Mouse (Mus musculus): Measurements from ENCODE around the gene Nrm. TPM values are rescaled to one million over a fixed set of nuclear protein-coding genes. Genes with fewer than 3 reads are reported as not detected.

Gene Nrm
- polyA plus RNA-seq, 1 experiment from 2014 or later, result 38.7 TPM

- no peak overlapping the region for H3K27ac ChIP-seq
- no peak for ATAC-seq (replicated peaks; ENCODE audit: insufficient number of reproducible peaks, insufficient read depth, low FRiP score, low read depth)
- no peak overlapping the region for H3K4me2 ChIP-seq
- H3K4me3 ChIP-seq, result no peak overlapping the region
- no peaks in the 10 kb centered on the region for H3K9me3 ChIP-seq (replicated peaks)
- peaks cover 15% of the 10 kb centered on the region for H3K4me1 ChIP-seq (replicated peaks)
- H3K27me3 ChIP-seq, result no peaks in the 10 kb centered on the region
- H3K36me3 ChIP-seq, result peaks cover 67% of the 10 kb centered on the region
- 95% methylated on average over 14 of the region's 14 CpGs for WGBS
- no peak overlapping the region for H3K9ac ChIP-seq
Observed at GRCm38 (mm10) chr17:35883777-35884176, 22.7 kb downstream of the Nrm start.

DNA sequence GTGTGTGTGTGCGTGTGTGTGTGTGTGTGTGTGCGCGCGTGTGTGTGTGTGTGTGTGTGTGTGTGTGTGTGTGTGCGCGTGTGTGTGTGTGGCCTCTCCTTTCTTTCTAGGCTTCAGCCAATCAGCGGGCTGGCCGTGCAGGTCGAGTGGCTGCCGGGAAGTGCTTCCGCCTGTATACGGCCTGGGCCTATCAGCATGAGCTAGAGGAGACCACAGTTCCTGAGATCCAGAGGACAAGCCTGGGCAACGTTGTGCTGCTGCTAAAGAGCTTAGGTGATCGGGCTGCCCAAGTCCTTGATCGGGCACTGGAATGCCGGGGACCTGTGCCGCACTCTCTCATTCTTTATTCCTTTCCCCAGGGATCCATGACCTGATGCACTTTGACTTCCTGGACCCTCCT lies 26.6 kb downstream of the Nrm start:
- Histone ChIP-seq H3K9ac (no peak overlapping the region), H3K4me3 (no peak overlapping the region), H3K27me3 (no peaks in the 10 kb centered on the region), H3K4me1 (replicated peaks) (no peaks in the 10 kb centered on the region), H3K4me2 (no peak overlapping the region), H3K27ac (no peak overlapping the region), H3K36me3 (peaks cover 88% of the 10 kb centered on the region), H3K9me3 (replicated peaks) (no peaks in the 10 kb centered on the region)
- WGBS, result 66% methylated on average over 16 of the region's 17 CpGs
- no peak for ATAC-seq (replicated peaks; ENCODE audit: insufficient number of reproducible peaks, insufficient read depth, low FRiP score, low read depth)

GRCm38 (mm10) chr17:35896781-35897643 lies 35.9 kb downstream of the Nrm start, which contains the start of gene 2310061I04Rik:
Gene 2310061I04Rik, minus strand, starts transcription at chr17:35897431.
- peak within 1 kb of the TSS; percentile 89 for H3K27ac ChIP-seq
- H3K27me3 ChIP-seq, result no peaks in the 10 kb centered on the region
- peak within 1 kb of the TSS; percentile 91 for H3K4me3 ChIP-seq
- peak; percentile 93 for ATAC-seq (replicated peaks; ENCODE audit: insufficient number of reproducible peaks, insufficient read depth, low FRiP score, low read depth)
- peaks cover 29% of the 10 kb centered on the region for H3K36me3 ChIP-seq
- H3K4me1 ChIP-seq (replicated peaks), result peaks cover 13% of the 10 kb centered on the region
- H3K9ac ChIP-seq, result peak within 1 kb of the TSS; percentile 89
- WGBS, result under 1% methylated on average over 85 of the region's 86 CpGs
- peak within 1 kb of the TSS; percentile 97 for H3K4me2 ChIP-seq
- H3K9me3 ChIP-seq (replicated peaks), result no peaks in the 10 kb centered on the region

DNA sequence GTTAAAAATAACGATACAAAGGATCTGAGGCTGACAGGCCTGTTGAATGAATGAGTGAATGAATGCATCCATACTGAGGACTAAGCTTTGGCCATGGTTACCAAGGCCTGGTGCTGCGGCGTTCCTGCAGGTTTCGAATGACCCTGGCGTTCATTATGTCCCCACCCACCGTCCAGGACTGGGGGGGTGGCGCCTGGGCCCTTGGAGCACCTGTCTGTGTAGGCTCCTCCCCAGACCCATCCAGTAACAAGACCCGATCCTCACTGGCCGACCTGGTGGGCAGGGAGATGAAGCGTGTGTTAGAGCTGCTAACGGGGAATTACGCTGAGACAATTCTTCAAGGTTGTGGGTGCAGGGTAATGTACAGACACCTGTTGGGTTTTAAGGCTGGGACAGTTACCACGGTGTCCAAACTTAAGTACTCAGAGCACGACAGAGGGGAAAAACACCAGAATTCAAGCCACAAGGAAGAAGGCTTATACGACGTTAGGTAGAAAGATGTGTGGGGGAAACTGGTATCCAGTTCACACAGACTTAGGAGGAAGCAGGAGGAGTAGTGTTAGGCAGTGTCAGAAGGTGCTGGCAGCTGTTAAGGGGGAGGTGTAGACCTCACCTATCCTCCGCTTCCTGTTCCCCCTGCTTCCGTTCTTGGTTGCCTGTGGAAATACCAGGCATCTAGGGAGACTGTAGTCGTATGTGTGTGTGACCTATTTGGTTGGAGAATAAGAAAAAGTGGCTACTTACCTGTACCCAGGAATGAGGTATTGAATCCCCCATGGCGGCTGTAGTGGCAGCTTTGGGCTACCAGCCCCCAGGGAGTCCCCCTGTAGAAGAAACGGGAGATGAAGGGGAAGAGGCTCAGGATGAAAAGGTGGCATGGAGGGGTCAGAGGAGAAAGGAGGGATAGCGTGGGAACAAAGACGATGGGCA lies 36.8 kb downstream of the Nrm start:
- H3K4me2 ChIP-seq, result peak overlapping the region; percentile 97
- H3K27ac ChIP-seq, result peak overlapping the region; percentile 89
- peak overlapping the region; percentile 91 for H3K4me3 ChIP-seq
- H3K9ac ChIP-seq, result peak overlapping the region; percentile 44
- peaks cover 16% of the 10 kb centered on the region for H3K4me1 ChIP-seq (replicated peaks)
- H3K36me3 ChIP-seq, result peaks cover 21% of the 10 kb centered on the region
- H3K9me3 ChIP-seq (replicated peaks), result no peaks in the 10 kb centered on the region
- 41% methylated on average over 23 of the region's 23 CpGs for WGBS
- no peaks in the 10 kb centered on the region for H3K27me3 ChIP-seq
- no peak for ATAC-seq (replicated peaks; ENCODE audit: insufficient number of reproducible peaks, insufficient read depth, low FRiP score, low read depth)

- no peak for ATAC-seq (replicated peaks; ENCODE audit: insufficient number of reproducible peaks, insufficient read depth, low FRiP score, low read depth)
- H3K4me1 ChIP-seq (replicated peaks), result peaks cover 32% of the 10 kb centered on the region
- H3K27ac ChIP-seq, result no peak overlapping the region
- H3K27me3 ChIP-seq, result no peaks in the 10 kb centered on the region
- no peak overlapping the region for H3K4me3 ChIP-seq
- no peaks in the 10 kb centered on the region for H3K9me3 ChIP-seq (replicated peaks)
- H3K4me2 ChIP-seq, result no peak overlapping the region
- 0 out of 2 replicates have a peak, but pooled peaks cover 6% of the 10 kb centered on the region for H3K36me3 ChIP-seq
- 83% methylated on average over 3 of the region's 3 CpGs for WGBS
- no peak overlapping the region for H3K9ac ChIP-seq
Observed at GRCm38 (mm10) chr17:35900636-35901035, 39.5 kb downstream of the Nrm start.

DNA sequence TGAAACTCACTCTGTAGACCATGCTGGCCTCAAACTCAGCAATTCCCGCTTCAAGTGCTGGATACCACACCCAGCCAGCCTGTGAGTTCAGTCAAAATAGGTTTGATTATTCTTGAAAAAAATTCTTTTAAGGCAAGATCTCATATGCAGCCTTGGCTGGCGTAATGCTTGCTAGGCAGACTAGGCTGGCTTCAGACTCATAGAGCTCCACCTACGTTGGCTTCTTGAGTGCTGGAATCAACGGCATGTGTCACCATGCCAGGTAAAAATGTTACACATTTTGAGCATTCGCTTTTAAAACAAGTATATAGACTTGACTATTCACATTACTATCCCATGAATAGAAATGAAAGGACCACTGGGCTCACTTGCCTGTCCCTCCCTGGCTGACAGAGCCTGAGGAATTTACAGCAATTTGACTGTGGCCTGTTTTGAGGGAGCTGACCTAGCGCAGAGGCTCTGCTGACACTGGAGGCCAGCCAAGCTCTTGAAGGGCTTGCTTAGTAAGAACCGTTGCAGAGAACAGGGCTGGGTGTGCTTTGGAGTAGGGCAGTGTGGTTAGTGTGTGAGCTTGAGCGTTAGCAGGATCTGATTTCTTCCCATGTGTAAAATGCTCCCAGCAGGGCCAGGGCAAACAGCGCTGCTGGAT lies 42.3 kb downstream of the Nrm start:
- H3K27ac ChIP-seq, result peak overlapping the region; percentile 80
- no peaks in the 10 kb centered on the region for H3K9me3 ChIP-seq (replicated peaks)
- H3K9ac ChIP-seq, result peak overlapping the region; percentile 22; the same call in 1 of the 2 replicates
- peak; percentile 80 for ATAC-seq (replicated peaks; ENCODE audit: insufficient number of reproducible peaks, insufficient read depth, low FRiP score, low read depth)
- peaks cover 11% of the 10 kb centered on the region; the same call in 1 of the 2 replicates for H3K36me3 ChIP-seq
- peaks cover 21% of the 10 kb centered on the region for H3K4me1 ChIP-seq (replicated peaks)
- H3K4me2 ChIP-seq, result peak overlapping the region; percentile 12; the same call in 1 of the 2 replicates
- WGBS, result 59% methylated on average over 9 of the region's 9 CpGs
- no peak overlapping the region for H3K4me3 ChIP-seq
- no peaks in the 10 kb centered on the region for H3K27me3 ChIP-seq

DNA sequence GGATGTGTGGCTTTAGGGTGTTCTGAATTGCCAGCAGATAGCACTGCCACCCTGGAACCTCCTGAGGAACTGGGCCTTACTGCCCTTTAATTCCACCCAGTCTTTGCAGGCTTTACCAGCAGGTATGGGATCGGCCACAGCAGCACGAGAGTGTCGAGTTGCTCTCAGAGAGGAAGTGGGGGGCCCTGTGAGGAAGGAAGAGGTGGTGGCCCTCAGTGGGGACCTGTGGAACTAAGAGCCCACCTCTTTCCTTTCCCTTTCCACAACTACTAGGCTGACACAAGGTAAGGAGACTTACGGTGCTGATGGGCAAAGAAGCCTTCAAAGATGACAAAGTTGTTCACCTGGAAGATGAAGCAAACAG lies 42.9 kb downstream of the Nrm start:
- H3K9me3 ChIP-seq (replicated peaks), result no peaks in the 10 kb centered on the region
- H3K36me3 ChIP-seq, result peaks cover 11% of the 10 kb centered on the region; the same call in 1 of the 2 replicates
- WGBS, result 60% methylated on average over 4 of the region's 4 CpGs
- H3K4me1 ChIP-seq (replicated peaks), result peaks cover 26% of the 10 kb centered on the region
- no peak overlapping the region for H3K4me3 ChIP-seq
- ATAC-seq (replicated peaks; ENCODE audit: insufficient number of reproducible peaks, insufficient read depth, low FRiP score, low read depth), result peak; percentile 7; the same call in 1 of the 2 replicates
- peak overlapping the region; percentile 12; the same call in 1 of the 2 replicates for H3K4me2 ChIP-seq
- H3K27ac ChIP-seq, result peak overlapping the region; percentile 80
- H3K9ac ChIP-seq, result peak overlapping the region; percentile 22
- H3K27me3 ChIP-seq, result no peaks in the 10 kb centered on the region

DNA sequence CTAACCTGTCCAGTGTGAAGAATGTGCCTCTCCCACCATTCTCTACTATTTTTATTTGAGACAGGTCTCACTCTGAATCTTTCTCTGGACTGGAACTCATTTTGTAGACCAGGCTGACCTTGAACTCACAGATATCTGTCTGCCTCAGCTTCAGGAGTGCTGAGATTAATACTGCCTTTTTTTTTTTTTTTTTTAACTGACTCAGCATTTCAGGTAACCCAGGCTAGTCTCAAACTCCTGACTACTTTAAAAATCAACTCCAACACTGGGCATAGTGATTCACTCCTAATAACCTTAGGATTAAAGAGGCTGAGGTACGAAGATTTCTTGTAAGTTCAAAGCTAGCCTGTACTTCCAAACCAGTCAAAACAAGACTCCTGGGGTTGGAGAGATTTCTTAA lies 44.5 kb downstream of the Nrm start:
- Histone ChIP-seq H3K36me3 (peaks cover 11% of the 10 kb centered on the region; the same call in 1 of the 2 replicates), H3K9me3 (replicated peaks) (no peaks in the 10 kb centered on the region)
- 96% methylated on average over 1 of the region's 1 CpGs for WGBS

DNA sequence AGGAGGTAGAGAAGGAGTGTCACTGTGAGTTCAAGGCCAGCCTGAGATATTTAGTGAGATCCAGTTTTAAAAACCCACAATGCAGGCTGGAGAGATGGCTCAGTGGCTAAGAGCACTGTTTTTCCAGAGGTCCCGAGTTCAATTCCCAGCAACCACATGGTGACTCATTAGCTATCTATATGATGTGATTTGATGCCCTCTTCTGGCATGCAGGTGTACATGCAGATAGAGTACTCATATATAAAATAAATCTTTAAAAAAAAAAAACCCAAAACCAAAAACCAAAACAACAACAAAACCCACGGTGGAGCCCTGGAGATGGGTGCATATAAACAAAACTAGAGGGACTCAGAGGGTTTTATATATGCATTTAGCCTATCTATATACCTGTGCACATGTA lies 46.5 kb downstream of the Nrm start:
- Histone ChIP-seq H3K27ac (no peak overlapping the region), H3K36me3 (peaks cover 18% of the 10 kb centered on the region), H3K4me2 (no peak overlapping the region), H3K9ac (no peak overlapping the region), H3K9me3 (replicated peaks) (no peaks in the 10 kb centered on the region), H3K4me3 (no peak overlapping the region), H3K4me1 (replicated peaks) (peaks cover 34% of the 10 kb centered on the region), H3K27me3 (no peaks in the 10 kb centered on the region)
- 73% methylated on average over 2 of the region's 2 CpGs for WGBS
- ATAC-seq (replicated peaks; ENCODE audit: insufficient number of reproducible peaks, insufficient read depth, low FRiP score, low read depth), result no peak

More for the DNA sequence above, 44.5 kb downstream of the Nrm start:
- Histone ChIP-seq H3K27me3 (no peaks in the 10 kb centered on the region), H3K4me3 (no peak overlapping the region), H3K4me2 (no peak overlapping the region), H3K9ac (no peak overlapping the region), H3K27ac (no peak overlapping the region), H3K4me1 (replicated peaks) (peaks cover 34% of the 10 kb centered on the region)
- ATAC-seq (replicated peaks; ENCODE audit: insufficient number of reproducible peaks, insufficient read depth, low FRiP score, low read depth), result no peak

- Histone ChIP-seq H3K4me1 (replicated peaks) (peaks cover 17% of the 10 kb centered on the region), H3K4me2 (peak overlapping the region; percentile 79), H3K9me3 (replicated peaks) (no peaks in the 10 kb centered on the region), H3K27ac (peak overlapping the region; percentile 75), H3K36me3 (peaks cover 31% of the 10 kb centered on the region), H3K9ac (peak overlapping the region; percentile 69), H3K4me3 (peak overlapping the region; percentile 78), H3K27me3 (no peaks in the 10 kb centered on the region)
- WGBS, result 27% methylated on average over 20 of the region's 20 CpGs
- ATAC-seq (replicated peaks; ENCODE audit: insufficient number of reproducible peaks, insufficient read depth, low FRiP score, low read depth), result peak; percentile 29
Observed at GRCm38 (mm10) chr17:35909186-35909918, 48.2 kb downstream of the Nrm start.

Data from heart, embryonic 15.5 days (tissue).